Mouse (Mus musculus) testis, postnatal 10 days (tissue): ENCODE measurements around the gene Palm3.

ENCODE experiments used
- DNase-seq: peaks from one replicate; pipeline ENCODE4 v3.0.0; 2021; ENCODE audit warnings: low spot score

Gene Palm3

GRCm38 (mm10) chr8:84023631-84024030 is 2.4 kb downstream of the Palm3 start:
- DNase-seq = no peak

DNA sequence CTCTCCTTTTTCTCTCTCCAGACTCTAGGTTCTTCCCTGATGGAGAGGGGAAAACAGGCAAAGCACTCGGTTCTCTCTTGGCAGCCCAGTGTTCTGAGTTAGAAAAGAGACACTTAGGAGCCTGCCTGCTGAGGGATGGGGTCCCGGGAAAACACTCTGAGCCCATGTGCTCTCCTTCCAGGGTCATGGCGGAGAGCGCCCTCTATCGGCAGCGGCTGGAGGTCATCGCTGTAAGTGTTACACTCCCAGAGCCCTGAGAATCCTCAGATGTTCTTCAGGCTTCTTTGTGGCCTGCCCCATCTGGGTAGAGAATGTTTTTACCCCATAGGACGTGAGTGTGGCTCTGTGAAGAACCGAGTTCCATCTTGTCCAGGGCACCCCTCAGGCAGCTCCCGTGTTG is 2.9 kb downstream of the Palm3 start:
- peak; percentile 86 for DNase-seq

- DNase-seq = peak; percentile 83
Observed at GRCm38 (mm10) chr8:84025863-84026262, 4.6 kb downstream of the Palm3 start.

GRCm38 (mm10) chr8:84027449-84027848 is 6.2 kb downstream of the Palm3 start:
- no peak for DNase-seq

- no peak for DNase-seq
Observed at GRCm38 (mm10) chr8:84029272-84029671, 8.0 kb downstream of the Palm3 start.

DNA sequence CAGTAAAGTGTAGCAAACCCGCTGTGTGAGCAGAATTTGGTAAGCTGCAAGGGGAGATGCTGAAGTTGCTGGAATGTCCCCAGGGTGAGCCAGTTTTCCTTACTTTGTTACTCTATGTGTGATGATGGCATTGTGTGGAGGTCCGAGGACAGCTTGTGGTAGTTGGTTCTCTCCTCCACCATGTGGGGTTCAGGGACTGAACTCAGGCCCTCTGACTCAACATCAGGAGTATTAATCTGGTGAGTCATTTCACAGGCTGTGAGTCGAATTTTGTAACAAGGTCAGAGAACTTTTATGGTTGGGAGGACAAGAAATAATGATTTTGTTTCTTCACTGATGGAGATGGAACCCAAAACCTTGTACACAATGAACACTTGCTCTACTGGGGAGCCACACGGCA is 11.5 kb downstream of the Palm3 start:
- no peak for DNase-seq

- DNase-seq = peak; percentile 71
Observed at GRCm38 (mm10) chr8:84038015-84038414, 16.7 kb downstream of the Palm3 start.

DNA sequence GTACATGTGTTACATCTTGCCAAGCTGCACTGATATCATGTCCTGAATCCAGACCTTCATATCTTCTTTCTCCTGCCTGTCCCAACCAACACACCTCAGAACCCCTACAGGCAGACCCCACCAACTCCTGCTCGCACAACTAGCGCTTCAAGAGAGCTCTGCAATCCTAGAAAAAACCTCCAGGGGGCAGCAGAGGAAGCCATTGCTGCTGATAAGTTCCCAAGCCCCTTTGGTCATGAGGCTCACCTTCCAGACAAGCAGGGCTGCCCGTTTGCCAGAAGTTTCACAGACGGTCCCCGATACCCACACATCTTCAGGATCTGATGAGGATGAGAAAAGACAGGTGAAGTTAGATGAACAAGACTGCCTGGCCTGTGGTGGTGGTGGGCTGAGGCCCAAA is 17.8 kb downstream of the Palm3 start:
- DNase-seq = peak; percentile 84

GRCm38 (mm10) chr8:84042066-84042947 is 21.0 kb downstream of the Palm3 start, which contains the start of gene Il27ra:
Gene Il27ra (minus strand): TSS chr8:84042589.
- peak; percentile 84 for DNase-seq

GRCm38 (mm10) chr8:84042948-84043342 is 21.7 kb downstream of the Palm3 start:
- DNase-seq = no peak

DNA sequence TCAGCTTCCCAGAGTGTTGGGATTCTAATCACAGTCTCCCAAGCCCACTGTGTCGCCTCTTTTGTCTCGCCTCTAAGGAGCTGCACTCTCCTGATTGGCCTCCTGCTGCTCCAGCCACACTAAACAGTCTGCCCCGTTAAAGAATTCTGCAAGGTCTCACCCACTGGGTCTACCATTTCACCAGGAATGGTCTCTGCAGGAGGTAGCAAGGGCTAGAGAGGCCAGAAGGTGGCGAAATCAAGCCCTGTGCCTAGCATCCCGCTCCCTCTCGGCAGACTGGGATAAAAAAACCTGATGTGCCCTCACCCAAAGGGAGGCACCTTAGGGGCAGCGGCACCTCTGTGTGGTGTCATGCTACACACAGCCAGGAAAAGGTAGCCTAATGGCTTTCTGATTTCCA is 22.8 kb downstream of the Palm3 start:
- DNase-seq = no peak

DNA sequence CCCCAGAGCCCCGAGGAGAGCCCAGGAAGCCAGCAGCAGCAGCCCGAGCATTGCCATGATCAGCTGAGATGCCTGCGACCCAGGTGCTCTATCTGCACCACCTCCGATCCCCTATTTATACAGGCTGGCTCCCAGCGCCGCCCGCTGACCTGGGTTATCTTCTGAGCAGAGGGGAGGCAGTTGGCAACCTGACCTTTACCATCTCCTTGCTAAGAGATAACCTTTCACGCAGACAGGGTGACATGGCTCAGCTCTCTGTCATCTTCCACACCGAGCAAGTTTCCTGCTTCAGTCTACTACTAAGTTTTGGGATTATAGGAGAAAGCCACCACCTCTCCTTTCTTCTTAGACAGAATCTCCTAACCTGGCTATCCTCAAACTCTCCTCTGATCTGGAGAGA is 23.6 kb downstream of the Palm3 start, which contains the start of gene Rln3:
Gene Rln3 (minus strand): TSS at position 101 of the 400 bp plus-strand sequence.
- no peak for DNase-seq

DNA sequence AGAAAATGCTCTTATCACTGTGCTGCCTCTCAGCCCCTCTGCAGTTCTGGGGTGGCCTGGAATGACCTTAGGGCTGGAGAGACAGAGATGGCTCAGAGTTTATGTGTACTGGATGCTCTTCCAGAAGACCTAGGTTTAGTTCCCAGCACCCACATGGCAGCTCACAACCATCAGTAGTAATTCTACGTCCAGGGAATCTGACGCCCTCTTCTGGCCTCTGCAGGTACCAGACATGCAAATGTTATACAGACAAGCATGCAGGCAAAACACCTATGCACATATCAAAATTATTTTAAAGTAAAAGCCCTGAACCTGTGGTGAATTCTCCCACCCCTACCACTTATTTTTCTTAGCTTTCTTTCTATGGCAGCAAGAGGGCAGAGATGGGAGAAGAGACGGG is 25.2 kb downstream of the Palm3 start:
- no peak for DNase-seq

GRCm38 (mm10) chr8:84048171-84048570 is 26.9 kb downstream of the Palm3 start:
- no peak for DNase-seq

DNA sequence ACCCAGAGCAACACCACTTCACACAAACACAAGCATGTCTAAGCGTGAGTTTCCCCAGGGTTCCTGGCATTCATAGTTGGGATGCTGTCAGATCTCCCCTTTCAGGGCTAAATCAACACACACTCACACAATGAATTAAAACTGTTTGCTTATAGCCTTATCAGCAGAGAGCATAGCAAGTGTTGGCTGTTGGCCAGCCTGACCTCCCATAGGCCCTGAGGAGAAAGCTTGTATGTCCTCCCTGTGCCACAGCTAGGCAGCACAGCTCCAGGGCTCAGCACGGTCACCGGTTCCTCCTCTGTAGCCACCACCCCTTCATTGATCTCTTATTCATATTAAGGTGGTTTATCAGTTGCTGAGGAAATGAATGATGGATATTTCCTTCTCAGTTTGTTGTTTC is 31.5 kb downstream of the Palm3 start:
- no peak for DNase-seq

DNA sequence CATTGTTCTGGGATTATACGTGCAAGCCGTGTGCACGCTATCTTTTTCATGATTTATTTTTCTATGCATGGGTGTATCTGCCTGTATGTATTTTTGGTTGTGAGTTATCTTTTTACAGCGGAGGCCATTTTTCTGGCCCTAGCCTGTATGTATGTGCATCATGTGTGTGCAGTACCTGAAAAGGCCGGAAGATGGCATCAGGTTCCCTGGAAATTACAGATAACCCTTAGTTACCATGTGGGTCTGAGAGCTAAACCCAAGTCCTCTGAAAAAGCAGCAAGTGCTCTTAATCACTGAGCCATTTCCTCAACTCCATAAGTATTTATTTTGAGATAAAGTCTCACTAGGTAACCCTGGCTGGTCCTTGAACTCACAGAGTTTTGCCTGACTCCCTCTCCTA is 32.0 kb downstream of the Palm3 start:
- no peak for DNase-seq

DNA sequence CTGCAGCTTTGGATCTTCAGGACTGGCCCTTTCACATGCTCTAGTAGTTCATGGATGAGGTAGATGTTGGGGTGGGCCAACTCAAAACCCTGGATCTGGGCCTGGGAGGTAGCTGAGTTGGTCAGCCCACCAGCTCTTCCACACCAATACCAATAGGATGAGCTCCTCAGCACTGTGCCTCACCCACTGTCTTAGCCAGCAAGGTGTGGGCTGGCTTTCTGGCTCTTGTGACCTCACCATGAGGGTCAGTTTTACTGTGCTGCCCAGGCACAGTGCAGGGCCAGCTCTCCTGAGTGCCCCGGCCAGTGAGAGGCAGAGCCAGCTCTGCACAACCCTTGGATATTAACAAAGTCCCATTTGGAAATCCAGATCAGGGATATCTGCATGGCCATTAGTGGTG is 36.6 kb downstream of the Palm3 start:
- DNase-seq = no peak

- no peak for DNase-seq
Observed at GRCm38 (mm10) chr8:84059226-84059625, 38.0 kb downstream of the Palm3 start.

DNA sequence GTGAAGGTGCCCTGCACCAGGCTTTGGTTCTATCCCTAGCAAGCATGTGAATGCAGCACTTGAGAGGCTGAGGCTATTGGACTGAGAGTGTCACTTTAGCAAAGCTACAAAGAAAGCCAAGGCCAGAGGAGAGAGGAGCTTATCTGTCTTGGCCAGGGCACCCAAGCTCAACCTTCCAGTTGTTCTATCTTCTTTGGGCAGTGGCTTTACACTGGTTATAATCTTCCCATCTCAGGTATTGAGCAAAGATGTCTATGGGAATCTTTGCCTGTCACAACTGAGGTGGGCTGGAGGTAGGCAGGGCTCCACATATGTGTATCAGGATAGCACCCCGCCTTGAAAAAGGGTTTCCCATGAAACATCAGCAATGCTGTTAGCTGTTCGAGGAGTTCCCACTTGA is 39.0 kb downstream of the Palm3 start:
- no peak for DNase-seq

GRCm38 (mm10) chr8:84063861-84064610 is 42.8 kb downstream of the Palm3 start:
- no peak for DNase-seq

- no peak for DNase-seq
Observed at GRCm38 (mm10) chr8:84065037-84065436, 43.8 kb downstream of the Palm3 start, which contains the start of gene Gm10643. Gene Gm10643 (minus strand): TSS chr8:84065137.

- no peak for DNase-seq
Observed at GRCm38 (mm10) chr8:84065457-84066072, 44.3 kb downstream of the Palm3 start.
